Mouse (Mus musculus) frontal cortex, adult 2 months (tissue): ENCODE measurements around the gene Pla2g2f. TPM values are rescaled to one million over a fixed set of nuclear protein-coding genes. Genes with fewer than 3 reads are reported as not detected.

Experiments used
- DNase-seq, 2 experiments: peaks; one replicate each; pipeline ENCODE4 v3.0.0; 2022; ENCODE audit warnings: low spot score in 1 of 2; ENCODE audit errors: extremely low spot score in 1 of 2
- polyA plus RNA-seq: library from polyadenylated mRNA; depleted of rRNA; stranded (reverse); fragments of >200 nt; gene quantifications from 2 replicates; pipeline ENCODE4 v1.2.3, GENCODE M21; 2012

Pla2g2f gene
- polyA plus RNA-seq, 1 experiment = 0.08 TPM

DNA sequence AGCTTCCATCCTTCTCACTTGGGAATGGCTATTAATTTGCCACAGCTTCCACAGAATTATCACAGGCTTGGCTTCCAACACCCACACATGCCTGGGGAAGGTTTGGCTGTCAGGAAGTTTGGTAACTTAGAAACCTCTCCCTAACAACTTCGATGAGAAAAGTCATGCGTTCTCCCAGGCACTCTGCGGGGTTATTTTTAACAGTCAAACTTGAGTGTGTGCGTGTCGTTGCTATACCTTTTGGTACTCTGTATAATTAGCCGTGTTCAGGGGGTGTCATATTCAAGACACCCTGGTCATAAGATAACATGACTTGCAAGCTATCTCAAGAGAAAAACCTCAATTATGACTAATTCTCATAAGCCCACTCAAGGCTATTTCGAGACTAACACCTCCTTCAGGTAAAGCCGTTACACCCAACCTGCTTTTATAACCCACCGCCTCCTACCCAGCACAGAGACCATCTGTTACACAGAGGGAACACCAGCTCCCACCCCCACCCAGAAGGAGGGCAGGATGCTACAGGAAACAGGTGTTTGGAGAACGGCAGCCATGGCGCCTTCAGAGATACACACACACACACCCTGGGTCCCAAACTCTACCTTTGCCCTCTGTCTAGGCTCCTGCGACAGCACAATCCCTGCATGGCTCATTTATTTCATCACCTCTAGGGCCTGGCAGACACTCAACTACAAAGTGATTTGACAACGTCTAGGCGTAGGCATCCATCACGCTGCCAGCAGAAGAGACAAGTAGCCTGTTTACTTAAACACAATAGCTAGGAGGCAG is 33.7 kb downstream of the Pla2g2f start:
- DNase-seq = peak; percentile 90 to 92

GRCm38 (mm10) chr4:138719264-138719596 is 38.2 kb downstream of the Pla2g2f start:
- DNase-seq = no peak

DNA sequence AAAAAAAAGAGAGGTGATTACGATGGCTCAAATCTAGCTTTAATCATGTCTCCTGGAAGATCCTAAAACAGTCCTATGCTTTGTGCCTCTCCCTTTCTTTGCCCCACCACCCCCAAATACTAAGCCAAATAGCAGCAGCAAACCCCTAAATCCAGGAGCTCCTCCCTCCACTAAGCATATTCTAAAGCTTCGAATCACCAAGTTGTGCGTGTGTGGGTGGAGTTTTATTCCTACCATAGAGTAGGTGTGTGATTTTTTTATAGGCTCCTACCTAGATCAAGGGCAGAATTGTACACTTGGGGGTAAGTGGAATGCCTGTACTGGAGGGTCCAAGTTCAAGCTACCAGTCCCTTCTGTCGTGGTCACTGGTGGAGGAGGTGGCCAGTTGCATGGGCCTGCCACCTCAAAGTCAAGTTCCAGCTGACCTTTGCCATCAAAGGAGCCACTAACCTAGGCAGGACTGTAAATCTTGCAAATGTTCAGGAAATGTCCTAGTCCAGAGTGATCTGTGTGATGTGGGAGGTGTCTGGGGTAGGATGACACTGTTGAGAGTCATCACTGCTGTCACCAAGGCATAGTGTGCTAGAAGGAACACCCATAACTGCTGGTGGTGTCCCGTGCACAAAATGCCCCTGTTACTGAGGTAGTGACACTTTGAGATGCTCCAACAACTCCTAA is 38.7 kb downstream of the Pla2g2f start:
- DNase-seq = peak in 1 of 2 experiments; percentile 66

DNA sequence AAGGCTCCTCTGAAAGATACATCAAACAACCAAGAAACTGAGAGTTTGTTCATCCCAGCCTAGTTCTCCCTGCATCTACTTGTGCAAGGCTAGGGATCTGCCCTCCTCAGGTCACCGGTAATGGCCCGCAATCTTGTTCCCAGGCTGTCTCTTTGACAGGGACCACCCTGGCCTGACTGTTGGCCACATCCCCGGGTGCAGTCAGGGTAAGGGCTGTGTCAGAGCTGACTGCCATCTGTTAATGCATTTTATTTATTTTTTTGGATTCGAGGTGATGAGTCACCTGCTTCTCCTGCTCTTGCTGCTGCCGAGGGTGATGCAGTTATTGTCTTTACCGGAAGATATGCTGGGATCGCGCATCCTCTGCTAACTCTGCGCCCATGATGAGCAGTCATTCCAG is 40.7 kb downstream of the Pla2g2f start:
- no peak for DNase-seq

DNA sequence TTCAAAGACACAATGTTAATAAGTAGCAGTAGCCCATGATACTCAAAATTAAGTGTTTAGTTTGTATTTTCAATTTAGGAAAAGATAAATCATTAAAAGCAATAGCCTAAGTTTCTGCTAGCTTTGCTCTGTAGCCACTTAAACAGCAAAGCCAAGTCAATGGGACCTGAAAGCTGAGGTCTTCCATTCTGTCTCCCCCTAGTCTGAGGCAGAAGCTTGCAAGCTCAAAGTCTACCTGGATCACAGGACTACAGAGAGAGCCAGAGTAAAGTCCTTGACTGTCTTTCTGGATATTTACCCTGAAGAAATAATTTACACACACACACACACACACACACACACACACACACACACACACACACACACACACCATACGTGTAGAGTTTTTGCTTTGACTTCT is 43.2 kb downstream of the Pla2g2f start:
- DNase-seq = no peak

DNA sequence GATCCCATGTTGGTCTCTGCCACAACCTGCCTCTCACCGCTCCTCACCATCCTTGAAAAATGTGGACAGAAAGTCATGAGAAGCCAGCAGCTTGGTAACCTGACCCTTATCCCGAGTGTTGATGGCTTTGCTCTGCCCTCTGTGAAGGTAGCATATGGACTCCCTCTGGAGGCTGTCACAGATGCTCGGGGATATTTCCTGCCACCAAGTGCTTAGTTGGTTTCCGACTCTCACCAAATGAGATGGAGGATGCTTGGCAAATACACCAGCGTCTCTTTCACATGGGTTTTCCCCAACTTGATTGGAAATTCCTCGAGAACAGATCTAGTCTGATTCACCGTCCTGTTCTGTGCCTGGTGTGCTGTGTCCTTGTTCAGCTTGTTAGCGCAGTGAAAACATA is 44.8 kb downstream of the Pla2g2f start:
- DNase-seq = no peak

- DNase-seq = no peak
Measured at GRCm38 (mm10) chr4:138712096-138712495, 45.3 kb downstream of the Pla2g2f start.

- no peak for DNase-seq
Measured at GRCm38 (mm10) chr4:138711051-138711820, 46.2 kb downstream of the Pla2g2f start.

GRCm38 (mm10) chr4:138710633-138711032 is 46.8 kb downstream of the Pla2g2f start:
- peak in 1 of 2 experiments; percentile 56 for DNase-seq

- DNase-seq = peak in 1 of 2 experiments; percentile 45
Measured at GRCm38 (mm10) chr4:138709944-138710343, 47.5 kb downstream of the Pla2g2f start.

DNA sequence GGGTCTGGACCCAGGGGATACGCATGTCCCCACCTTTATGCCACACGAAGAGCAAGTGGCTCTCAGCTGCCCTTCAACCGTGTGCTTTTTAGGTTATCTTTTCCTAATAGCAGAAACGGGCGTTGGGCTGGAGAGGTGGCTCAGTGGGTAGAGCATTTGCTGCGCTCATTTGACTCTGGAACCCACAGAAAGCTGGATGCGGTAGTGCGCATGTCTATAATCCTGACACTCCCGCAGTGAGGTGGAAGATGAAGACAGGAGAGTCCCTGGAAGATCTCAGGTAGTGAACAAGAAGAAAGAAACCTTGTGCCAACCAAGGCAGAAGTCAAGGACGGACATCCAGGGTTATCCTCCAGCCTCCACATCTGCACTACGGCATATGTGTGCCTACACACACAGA is 48.2 kb downstream of the Pla2g2f start:
- no peak for DNase-seq

- peak in 1 of 2 experiments; percentile 67 for DNase-seq
Measured at GRCm38 (mm10) chr4:138708636-138709035, 48.8 kb downstream of the Pla2g2f start.

DNA sequence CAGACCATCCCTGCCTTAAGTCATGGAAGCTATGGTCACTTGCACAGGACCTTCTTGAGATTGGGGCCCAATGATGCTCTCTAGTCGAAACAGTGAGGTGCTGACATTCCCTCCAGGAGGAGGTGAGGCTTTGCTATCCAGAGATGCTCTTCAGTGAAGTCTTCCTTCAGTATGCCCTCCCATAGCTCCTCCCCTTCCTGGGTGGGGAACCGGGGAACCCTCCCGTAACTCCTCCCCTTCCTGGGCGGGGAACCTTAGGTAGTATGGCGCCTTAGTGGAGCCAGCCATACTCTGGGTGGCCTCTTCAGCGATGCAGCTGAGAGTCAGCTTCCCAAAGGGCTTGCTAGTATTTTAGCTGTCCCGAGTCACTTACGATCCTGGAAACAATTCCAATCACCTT is 50.8 kb downstream of the Pla2g2f start:
- DNase-seq = no peak

DNA sequence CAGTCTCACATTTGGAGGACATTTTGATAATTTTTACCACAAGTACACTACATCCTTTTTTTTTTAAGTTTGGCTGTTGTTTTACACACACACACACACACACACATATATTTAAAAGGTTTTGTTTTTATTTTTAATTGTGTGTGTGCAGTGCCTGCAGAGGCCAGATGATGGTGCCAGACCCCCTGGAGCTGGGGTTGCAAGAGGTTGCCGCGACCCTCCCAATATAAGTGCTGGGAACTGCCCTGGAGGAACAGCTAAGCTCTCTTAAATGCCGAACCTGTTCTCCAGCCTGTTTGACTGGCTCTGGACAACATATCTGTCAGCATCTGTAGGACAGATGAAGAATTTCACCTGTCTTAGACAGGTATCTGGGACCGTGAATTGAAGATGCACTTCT is 53.3 kb downstream of the Pla2g2f start:
- DNase-seq = no peak

DNA sequence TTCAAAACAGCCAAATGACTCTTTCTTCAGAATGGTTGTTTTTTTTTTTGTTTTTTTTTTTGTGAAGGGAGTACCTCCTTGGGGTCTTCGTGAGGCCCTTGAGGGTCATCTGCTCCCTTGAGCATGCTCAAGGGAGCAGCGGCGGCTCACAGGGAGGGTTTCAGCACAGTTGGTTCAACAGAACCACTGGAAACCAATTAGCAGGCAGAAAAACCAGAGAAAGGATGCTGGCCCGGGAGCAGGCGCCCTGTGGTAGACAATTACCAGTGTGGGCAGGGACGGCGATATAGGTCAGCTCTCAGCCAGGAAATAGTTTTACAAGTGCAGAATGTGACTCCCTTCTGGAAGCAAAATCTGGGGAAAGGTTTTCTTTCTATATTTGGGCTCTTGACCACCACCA is 53.8 kb downstream of the Pla2g2f start:
- no peak for DNase-seq

- no peak for DNase-seq
Measured at GRCm38 (mm10) chr4:138702528-138702927, 54.9 kb downstream of the Pla2g2f start.

DNA sequence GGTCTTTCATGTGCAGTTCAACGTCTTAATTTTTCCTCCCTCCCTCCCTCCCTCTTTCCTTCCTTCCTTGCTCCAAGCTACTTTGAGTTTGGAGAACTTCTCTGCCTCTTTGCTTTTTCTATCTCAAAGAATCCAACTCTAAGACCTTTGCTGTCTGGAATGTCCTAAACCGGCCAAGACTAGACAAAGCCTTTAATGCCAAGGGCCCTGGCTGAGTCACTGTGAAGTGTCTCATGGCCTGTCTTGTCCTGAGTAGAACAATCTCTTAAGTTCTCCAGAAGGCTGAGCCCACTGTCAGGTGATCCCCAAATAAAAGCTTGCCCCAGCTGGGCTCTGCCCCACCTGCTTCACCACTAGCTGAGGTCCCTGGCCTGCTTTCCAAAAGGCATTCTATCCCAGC is 55.4 kb downstream of the Pla2g2f start:
- no peak for DNase-seq

- no peak for DNase-seq
Measured at GRCm38 (mm10) chr4:138701111-138701510, 56.3 kb downstream of the Pla2g2f start.
